In genomic region chr12:71795626-71796025, GRCm38 (mm10) we compare ENCODE assay signal across 19 mouse cellular contexts. TPM values are rescaled to one million over a fixed set of nuclear protein-coding genes. Genes with fewer than 3 reads are reported as not detected.
DNase-seq lines count a peak whose midpoint lies in the region; ATAC-seq lines count a peak whose summit lies in the region.
"Had no signal": no experiment of that assay in that cellular context is flagged by ENCODE, and none has a peak within 500 bp of the region (broad histone marks: within the 10 kb centered on the region; RNA-seq: fewer than 3 reads in every experiment).

No protein-coding gene starts in this region.

- no peak overlapping the region for H3K9ac ChIP-seq in kidney, embryonic 15.5 days
- no peak overlapping the region for H3K9ac ChIP-seq in limb, embryonic 11.5 days (ENCODE audit: low read length)
- H3K9ac ChIP-seq: embryonic facial prominence, embryonic 12.5 days; forebrain, embryonic 15.5 days; hindbrain, embryonic 12.5 days had no signal

- H3K4me3 ChIP-seq in kidney, embryonic 15.5 days (replicated peaks) = no peak overlapping the region
- no peak overlapping the region for H3K4me3 ChIP-seq in limb, embryonic 11.5 days (ENCODE audit: low read depth, low read length)
- H3K4me3 ChIP-seq in limb, embryonic 10.5 days = no peak overlapping the region
- H3K4me3 ChIP-seq: embryonic facial prominence, embryonic 12.5 days; forebrain, embryonic 15.5 days; heart, embryonic 10.5 days; hindbrain, embryonic 12.5 days had no signal

- no peak for DNase-seq in kidney, postnatal 4 days
- DNase-seq in limb, embryonic 11.5 days (ENCODE audit: low spot score) = no peak
- no peak for DNase-seq in limb, embryonic 10.5 days (ENCODE audit: low spot score)
- DNase-seq in ovary, adult 18-20 months (ENCODE audit: low spot score) = no peak
- DNase-seq: adrenal gland, adult 2 months; adrenal gland, postnatal 25 days; cerebellum, adult 2 months; cerebellum, postnatal 10 days; embryo, embryonic 11 days; gastrocnemius, postnatal 25 days; heart, postnatal 10 days; heart, postnatal 4 days had no signal

- H3K4me1 ChIP-seq in kidney, embryonic 15.5 days = peaks cover 28% of the 10 kb centered on the region
- H3K4me1 ChIP-seq in limb, embryonic 11.5 days (ENCODE audit: control insufficient read depth, insufficient read depth, low read length) = peaks cover 12% of the 10 kb centered on the region
- H3K4me1 ChIP-seq in limb, embryonic 10.5 days = peaks cover 28% of the 10 kb centered on the region

- WGBS in kidney, embryonic 15.5 days = 47% methylated on average over 4 of the region's 4 CpGs
- WGBS in limb, embryonic 11.5 days = 59% methylated on average over 4 of the region's 4 CpGs
- WGBS in limb, embryonic 10.5 days = 57% methylated on average over 4 of the region's 4 CpGs

- no peaks in the 10 kb centered on the region for H3K27me3 ChIP-seq in kidney, embryonic 15.5 days
- no peaks in the 10 kb centered on the region for H3K27me3 ChIP-seq in limb, embryonic 11.5 days (ENCODE audit: control insufficient read depth, insufficient read depth, low read length)
- no peaks in the 10 kb centered on the region for H3K27me3 ChIP-seq in limb, embryonic 10.5 days (ENCODE audit: low read depth, poor library complexity, severe bottlenecking)
- H3K27me3 ChIP-seq: embryonic facial prominence, embryonic 12.5 days; forebrain, embryonic 15.5 days had no signal

- H3K9me3 ChIP-seq in kidney, embryonic 15.5 days (replicated peaks) = no peaks in the 10 kb centered on the region
- H3K9me3 ChIP-seq in limb, embryonic 11.5 days (ENCODE audit: control insufficient read depth, low read length) = no peaks in the 10 kb centered on the region
- no peaks in the 10 kb centered on the region for H3K9me3 ChIP-seq in limb, embryonic 10.5 days (replicated peaks)
- H3K9me3 ChIP-seq: embryonic facial prominence, embryonic 12.5 days; forebrain, embryonic 15.5 days; heart, embryonic 10.5 days; hindbrain, embryonic 12.5 days had no signal

- peak overlapping the region; percentile 34 for H3K27ac ChIP-seq in kidney, embryonic 15.5 days
- H3K27ac ChIP-seq in limb, embryonic 11.5 days (replicated peaks; ENCODE audit: low read depth, low read length) = no peak overlapping the region
- H3K27ac ChIP-seq in limb, embryonic 10.5 days = no peak overlapping the region
- H3K27ac ChIP-seq: embryonic facial prominence, embryonic 12.5 days; forebrain, embryonic 15.5 days; heart, embryonic 10.5 days; hindbrain, embryonic 12.5 days had no signal

- ATAC-seq in kidney, embryonic 15.5 days (replicated peaks; ENCODE audit: low FRiP score) = 0 out of 2 replicates have a peak, but pooled peaks have one; percentile 53
- no peak for ATAC-seq in limb, embryonic 11.5 days (ENCODE audit: insufficient number of reproducible peaks, low FRiP score, low TSS enrichment, low read depth)
- peak; percentile 50; the same call in 1 of the 2 replicates for ATAC-seq in megakaryocyte-erythroid progenitor cell, adult 5-6 weeks (replicated peaks; ENCODE audit: low FRiP score, low TSS enrichment, poor library complexity, severe bottlenecking)
- ATAC-seq: forebrain, embryonic 15.5 days; hindbrain, embryonic 16.5 days had no signal

- no peak overlapping the region for H3K4me2 ChIP-seq in kidney, embryonic 15.5 days
- H3K4me2 ChIP-seq in limb, embryonic 11.5 days (ENCODE audit: low read depth, severe bottlenecking) = 0 out of 2 replicates have a peak overlapping the region, but pooled peaks have one; percentile 4
- H3K4me2 ChIP-seq: forebrain, embryonic 15.5 days; hindbrain, embryonic 12.5 days had no signal

- H3K36me3 ChIP-seq in kidney, embryonic 15.5 days = no peaks in the 10 kb centered on the region
- no peaks in the 10 kb centered on the region for H3K36me3 ChIP-seq in limb, embryonic 11.5 days (ENCODE audit: control insufficient read depth, insufficient read depth, low read length)
- H3K36me3 ChIP-seq in limb, embryonic 10.5 days = no peaks in the 10 kb centered on the region
- H3K36me3 ChIP-seq: embryonic facial prominence, embryonic 12.5 days; forebrain, embryonic 15.5 days; heart, embryonic 10.5 days; hindbrain, embryonic 12.5 days had no signal

RNA-seq across cellular contexts. Expression of gene Daam1, which starts 35.3 kb away (rescaled TPM):
- polyA plus RNA-seq in kidney, embryonic 15.5 days (2015; fragmentation: Nextera tagmentation; extraction: Ambion mirVana) = 9.0 and 9.4 TPM in 2 replicates
- 8.5 and 9.0 TPM in 2 replicates for polyA plus RNA-seq in limb, embryonic 11.5 days (2014; fragmentation: Nextera tagmentation; extraction: Ambion mirVana)
- polyA plus RNA-seq in limb, embryonic 10.5 days (2016; fragmentation: Nextera tagmentation; extraction: Ambion mirVana) = 4.0 and 5.2 TPM in 2 replicates
- 34.9 and 41.6 TPM in 2 replicates for total RNA-seq in megakaryocyte-erythroid progenitor cell, adult 5-6 weeks (2014; fragmentation: Nextera tagmentation)
- 36.5 and 45.9 TPM in 2 replicates for total RNA-seq in megakaryocyte-erythroid progenitor cell, adult 5-6 weeks (2017)
